Mouse (Mus musculus) stomach, postnatal 0 days (tissue): Measurements from ENCODE around the gene Gm11127.
"Not testable (repeated sequence)": the region's sequence is repeated elsewhere in the genome, so short reads cannot be mapped to it uniquely, and the experiment has no call there.

Experiments
- CTCF ChIP-seq: IDR thresholded peaks from 2 replicates; pipeline ENCODE4 v1.5.1; 2016; ENCODE audit warnings: antibody characterized with exemption, low read depth, mild to moderate bottlenecking, moderate library complexity
- EP300 ChIP-seq: optimal IDR thresholded peaks from 2 replicates; pipeline ENCODE3; 2016; ENCODE audit warnings: antibody characterized with exemption

DNA sequence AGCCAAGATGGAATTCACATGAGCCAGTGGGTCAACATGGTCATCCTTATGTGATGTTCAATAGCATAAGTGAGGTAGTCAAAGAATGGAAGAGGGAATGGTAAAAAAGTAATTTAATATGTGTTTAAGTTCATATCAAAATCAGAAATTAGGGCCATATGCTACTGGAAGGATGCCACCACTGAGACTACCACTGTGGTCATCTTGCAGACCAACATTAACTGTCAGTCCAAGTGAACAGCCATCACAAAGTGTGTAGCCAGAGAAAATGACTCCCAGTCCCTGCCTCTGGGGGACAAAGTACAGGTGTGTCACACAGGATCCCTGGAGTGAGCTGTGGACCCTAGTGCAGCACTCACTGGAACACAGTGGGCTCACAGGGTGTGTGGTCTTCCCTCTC, 23.7 kb upstream of the Gm11127 start:
- not testable (repeated sequence) for TF ChIP-seq CTCF, EP300
